Mouse (Mus musculus) lung, postnatal 0 days (tissue): ENCODE measurements around the gene Sbk1.

Experiments used
- CTCF ChIP-seq: IDR thresholded peaks from 2 replicates; pipeline ENCODE4 v1.5.1; 2016; ENCODE audit warnings: antibody characterized with exemption, mild to moderate bottlenecking
- EP300 ChIP-seq: IDR thresholded peaks from 2 replicates; pipeline ENCODE4 v1.6.1; 2016; ENCODE audit warnings: antibody characterized with exemption, mild to moderate bottlenecking, control low read depth

- no peak for TF ChIP-seq EP300
- TF ChIP-seq CTCF = no peak
Observed at GRCm38 (mm10) chr7:126222753-126223152, 49.7 kb upstream of the Sbk1 start.
